Mouse (Mus musculus): ENCODE measurements at regions not wholly inside any gene's neighbourhood (a gene's known extent, or its start where the extent isn't known, plus 50 kb on each side); places are given as distances from the start of the nearest gene placed in this dataset.

DNA sequence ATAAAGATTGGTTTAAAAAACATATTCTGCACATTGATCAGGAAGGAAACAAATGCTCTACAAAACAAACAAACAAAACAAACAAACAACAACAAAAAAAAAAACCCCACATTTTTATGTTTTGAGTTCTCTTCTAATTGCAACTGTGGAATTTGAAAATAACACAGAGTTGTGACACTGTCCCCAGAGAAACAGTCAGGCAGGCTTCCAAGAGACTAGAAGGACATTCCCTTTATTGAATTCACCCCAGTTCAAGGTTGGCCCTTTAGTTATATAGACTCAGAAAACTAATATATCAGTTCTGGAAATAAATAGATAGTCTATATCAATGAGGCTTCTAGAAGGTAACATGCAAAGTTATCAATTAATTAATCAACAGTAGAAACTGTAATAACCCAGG, 495.4 kb upstream of the Tusc1 start:
- TF ChIP-seq POLR2A (IDR thresholded peaks at IDR 0.05; ENCODE audit: extremely low read depth, insufficient read depth, low read length) (no peak), CTCF (IDR thresholded peaks at IDR 0.05; ENCODE audit: low read depth, low read length) (no peak)

Measured in liver, adult 2 months (tissue).